Mouse (Mus musculus) stomach, embryonic 14.5 days (tissue): ENCODE measurements at regions not wholly inside any gene's neighbourhood (a gene's known extent, or its start where the extent isn't known, plus 50 kb on each side); places are given as distances from the start of the nearest gene placed in this dataset.

Experiments
- ATAC-seq: fragments of 200-750 bp; cut with Nextera tagmentation; 2 replicates; pipeline ENCODE4 v1.8.0; 2017; ENCODE audit warnings: low read depth, moderate TSS enrichment; ENCODE audit not compliant: insufficient number of reproducible peaks, insufficient read depth, low FRiP score
- H3K27ac ChIP-seq: fragments of 300-500 bp; sonication (generic); 2 replicates; pipeline ENCODE4 v1.5.1; 2014; ENCODE audit warnings: mild to moderate bottlenecking, low read length, moderate library complexity, mixed read lengths
- H3K27me3 ChIP-seq: fragments of 300-500 bp; sonication (generic); 2 replicates; pipeline ENCODE4 v1.6.1; 2014; ENCODE audit warnings: low read length, control low read depth, mixed read lengths; ENCODE audit not compliant: control insufficient read depth, insufficient read depth
- H3K36me3 ChIP-seq: fragments of 300-500 bp; sonication (generic); 2 replicates; pipeline ENCODE4 v1.6.1; 2014; ENCODE audit warnings: mild to moderate bottlenecking, control low read depth, low read length, moderate library complexity, mixed read lengths; ENCODE audit not compliant: control insufficient read depth, insufficient read depth
- H3K4me1 ChIP-seq: fragments of 300-500 bp; sonication (generic); 2 replicates; pipeline ENCODE4 v1.6.1; 2014; ENCODE audit warnings: low read length, control low read depth, mixed read lengths; ENCODE audit not compliant: control insufficient read depth, insufficient read depth
- H3K4me2 ChIP-seq: fragments of 300-500 bp; sonication (generic); replicated peaks from 2 replicates; pipeline ENCODE4 v1.6.1; 2014; ENCODE audit warnings: low read depth, low read length, control low read depth
- H3K4me3 ChIP-seq: fragments of 300-500 bp; sonication (generic); 2 replicates; pipeline ENCODE4 v1.5.1; 2014; ENCODE audit warnings: low read depth, low read length, control low read depth
- H3K9ac ChIP-seq: fragments of 300-500 bp; sonication (generic); replicated peaks from 2 replicates; pipeline ENCODE4 v1.6.1; 2014; ENCODE audit warnings: low read depth, mild to moderate bottlenecking, control low read depth, low read length, moderate library complexity, mixed read lengths
- H3K9me3 ChIP-seq: fragments of 300-500 bp; sonication (generic); 2 replicates; pipeline ENCODE4 v1.6.1; 2016; ENCODE audit warnings: low read depth, low read length, control low read depth; ENCODE audit not compliant: control insufficient read depth
- WGBS: fragments of 180-500 bp; shearing (Covaris S2); extraction: QIAGEN DNeasy Blood & Tissue Kit; methylation state at CpG from one replicate; pipeline ENCODE4 v1.1.7; 2014; 5-methylcytosine and 5-hydroxymethylcytosine counted together

DNA sequence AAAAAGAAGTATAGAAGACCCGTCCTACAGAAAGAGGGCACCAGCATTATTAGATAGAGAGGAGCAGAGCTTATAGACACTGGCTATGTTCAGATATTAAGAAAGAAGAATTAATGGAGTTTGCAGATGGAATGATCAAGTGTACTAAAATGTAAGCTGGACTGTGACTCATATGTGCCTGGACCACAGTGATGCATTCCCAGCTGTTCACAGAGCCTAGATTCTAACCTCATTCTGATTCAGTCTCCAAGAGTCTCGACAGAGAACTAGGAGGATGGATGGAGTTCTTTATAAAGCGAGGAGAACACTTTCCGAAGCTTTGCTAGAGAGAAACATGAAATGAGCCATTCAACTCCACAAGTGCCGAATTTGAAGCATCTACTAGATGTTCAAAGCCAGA lies 345.4 kb downstream of the Adgrl2 start:
- no peak overlapping the region for H3K9ac ChIP-seq
- no peak overlapping the region for H3K4me3 ChIP-seq
- no peak overlapping the region for H3K27ac ChIP-seq
- no peaks in the 10 kb centered on the region for H3K36me3 ChIP-seq
- H3K27me3 ChIP-seq, result no peaks in the 10 kb centered on the region
- no peaks in the 10 kb centered on the region for H3K9me3 ChIP-seq
- H3K4me1 ChIP-seq, result no peaks in the 10 kb centered on the region
- no peak for ATAC-seq
- H3K4me2 ChIP-seq, result no peak overlapping the region
- 88% methylated on average over 5 of the region's 5 CpGs for WGBS

GRCm38 (mm10) chr3:148641581-148641980 lies 348.8 kb downstream of the Adgrl2 start:
- H3K36me3 ChIP-seq, result no peaks in the 10 kb centered on the region
- no peak overlapping the region for H3K27ac ChIP-seq
- H3K4me1 ChIP-seq, result no peaks in the 10 kb centered on the region
- WGBS, result 77% methylated on average over 3 of the region's 3 CpGs
- H3K9ac ChIP-seq, result no peak overlapping the region
- H3K4me3 ChIP-seq, result no peak overlapping the region
- no peaks in the 10 kb centered on the region for H3K9me3 ChIP-seq
- H3K4me2 ChIP-seq, result no peak overlapping the region
- no peaks in the 10 kb centered on the region for H3K27me3 ChIP-seq
- ATAC-seq, result no peak

DNA sequence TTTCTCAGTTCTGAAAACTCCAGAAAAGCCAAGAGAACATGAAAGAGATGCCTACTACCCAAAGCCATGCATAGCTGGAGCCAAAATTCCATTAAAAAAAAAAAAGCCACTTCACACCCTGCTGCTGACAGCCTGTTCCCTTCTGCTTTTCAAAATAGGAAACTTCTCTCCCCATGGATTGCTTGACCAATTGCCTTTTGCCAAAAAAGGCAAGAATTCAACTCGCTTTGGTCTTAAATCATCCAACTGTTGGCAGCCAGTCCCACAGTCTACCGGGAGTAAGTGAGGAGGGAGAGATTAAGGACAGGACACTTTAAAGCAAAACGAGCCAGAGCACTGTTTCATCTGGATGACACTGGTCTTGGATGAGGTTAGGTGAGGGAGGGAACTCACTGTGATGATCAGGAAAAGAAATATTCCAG lies 349.7 kb downstream of the Adgrl2 start:
- no peaks in the 10 kb centered on the region for H3K36me3 ChIP-seq
- H3K4me3 ChIP-seq, result no peak overlapping the region
- 35% methylated on average over 3 of the region's 3 CpGs for WGBS
- ATAC-seq, result no peak
- H3K27me3 ChIP-seq, result no peaks in the 10 kb centered on the region
- H3K9ac ChIP-seq, result no peak overlapping the region
- no peaks in the 10 kb centered on the region for H3K4me1 ChIP-seq
- no peak overlapping the region for H3K4me2 ChIP-seq
- H3K27ac ChIP-seq, result no peak overlapping the region
- no peaks in the 10 kb centered on the region for H3K9me3 ChIP-seq

DNA sequence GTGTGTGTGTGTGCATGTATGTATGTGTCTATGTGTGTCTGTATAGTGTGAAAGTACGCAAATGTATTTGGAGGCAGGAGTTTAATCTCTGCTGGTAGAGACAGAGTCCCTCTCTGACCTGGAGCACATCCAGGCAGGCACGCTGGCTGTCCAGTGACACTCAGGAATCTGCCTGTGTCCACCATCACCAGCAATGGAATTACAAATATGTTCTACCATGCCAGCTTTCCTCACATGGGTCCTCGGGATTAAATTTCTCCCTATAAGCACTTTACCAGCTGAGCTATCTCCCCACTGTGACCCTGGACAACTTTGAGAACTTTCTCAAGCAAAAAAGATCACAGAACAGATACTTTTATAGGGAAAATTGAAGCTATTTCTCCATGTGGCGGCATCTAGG lies 355.3 kb downstream of the Adgrl2 start:
- 61% methylated on average over 4 of the region's 4 CpGs for WGBS
- Histone ChIP-seq H3K4me1 (no peaks in the 10 kb centered on the region), H3K4me2 (no peak overlapping the region), H3K27me3 (no peaks in the 10 kb centered on the region), H3K36me3 (no peaks in the 10 kb centered on the region), H3K9me3 (no peaks in the 10 kb centered on the region), H3K9ac (no peak overlapping the region), H3K27ac (no peak overlapping the region), H3K4me3 (no peak overlapping the region)
- no peak for ATAC-seq

- H3K4me3 ChIP-seq, result no peak overlapping the region
- WGBS, result 22% methylated on average over 3 of the region's 3 CpGs
- H3K27me3 ChIP-seq, result no peaks in the 10 kb centered on the region
- H3K4me1 ChIP-seq, result no peaks in the 10 kb centered on the region
- H3K4me2 ChIP-seq, result no peak overlapping the region
- no peaks in the 10 kb centered on the region for H3K9me3 ChIP-seq
- no peak overlapping the region for H3K9ac ChIP-seq
- no peak for ATAC-seq
- H3K36me3 ChIP-seq, result no peaks in the 10 kb centered on the region
- H3K27ac ChIP-seq, result no peak overlapping the region
These were observed 356.0 kb downstream of the Adgrl2 start for GRCm38 (mm10) chr3:148634352-148634751.

GRCm38 (mm10) chr3:148633291-148633690 lies 357.1 kb downstream of the Adgrl2 start:
- no peak overlapping the region for H3K4me3 ChIP-seq
- no peaks in the 10 kb centered on the region for H3K9me3 ChIP-seq
- H3K4me2 ChIP-seq, result no peak overlapping the region
- ATAC-seq, result no peak
- H3K9ac ChIP-seq, result no peak overlapping the region
- WGBS, result 93% methylated on average over 6 of the region's 6 CpGs
- no peaks in the 10 kb centered on the region for H3K27me3 ChIP-seq
- no peak overlapping the region for H3K27ac ChIP-seq
- H3K36me3 ChIP-seq, result no peaks in the 10 kb centered on the region
- no peaks in the 10 kb centered on the region for H3K4me1 ChIP-seq

DNA sequence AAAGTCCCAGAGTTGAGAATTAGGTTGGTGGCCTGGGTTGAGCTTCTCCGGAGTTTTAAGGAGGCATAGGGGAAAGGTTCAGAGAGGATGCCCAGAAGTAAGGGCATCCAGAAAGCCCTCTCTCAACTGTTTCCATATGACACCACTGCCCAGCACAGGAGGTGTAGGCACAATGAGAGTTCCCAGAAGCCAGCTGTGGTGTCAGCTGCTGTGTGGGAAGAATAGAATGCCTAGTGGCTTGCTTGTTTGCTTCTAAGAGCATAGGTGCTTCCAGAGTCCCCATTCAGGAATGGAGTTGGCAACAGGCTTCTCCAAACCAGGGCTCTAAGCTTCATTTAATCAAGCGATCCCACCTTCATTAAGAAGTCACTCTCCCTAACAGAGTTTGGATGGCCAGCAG lies 357.9 kb downstream of the Adgrl2 start:
- Histone ChIP-seq H3K4me1 (no peaks in the 10 kb centered on the region), H3K27me3 (no peaks in the 10 kb centered on the region), H3K36me3 (no peaks in the 10 kb centered on the region), H3K4me2 (no peak overlapping the region), H3K9ac (no peak overlapping the region), H3K27ac (no peak overlapping the region), H3K4me3 (no peak overlapping the region), H3K9me3 (no peaks in the 10 kb centered on the region)
- WGBS, result 86% methylated on average over 2 of the region's 2 CpGs
- no peak for ATAC-seq

DNA sequence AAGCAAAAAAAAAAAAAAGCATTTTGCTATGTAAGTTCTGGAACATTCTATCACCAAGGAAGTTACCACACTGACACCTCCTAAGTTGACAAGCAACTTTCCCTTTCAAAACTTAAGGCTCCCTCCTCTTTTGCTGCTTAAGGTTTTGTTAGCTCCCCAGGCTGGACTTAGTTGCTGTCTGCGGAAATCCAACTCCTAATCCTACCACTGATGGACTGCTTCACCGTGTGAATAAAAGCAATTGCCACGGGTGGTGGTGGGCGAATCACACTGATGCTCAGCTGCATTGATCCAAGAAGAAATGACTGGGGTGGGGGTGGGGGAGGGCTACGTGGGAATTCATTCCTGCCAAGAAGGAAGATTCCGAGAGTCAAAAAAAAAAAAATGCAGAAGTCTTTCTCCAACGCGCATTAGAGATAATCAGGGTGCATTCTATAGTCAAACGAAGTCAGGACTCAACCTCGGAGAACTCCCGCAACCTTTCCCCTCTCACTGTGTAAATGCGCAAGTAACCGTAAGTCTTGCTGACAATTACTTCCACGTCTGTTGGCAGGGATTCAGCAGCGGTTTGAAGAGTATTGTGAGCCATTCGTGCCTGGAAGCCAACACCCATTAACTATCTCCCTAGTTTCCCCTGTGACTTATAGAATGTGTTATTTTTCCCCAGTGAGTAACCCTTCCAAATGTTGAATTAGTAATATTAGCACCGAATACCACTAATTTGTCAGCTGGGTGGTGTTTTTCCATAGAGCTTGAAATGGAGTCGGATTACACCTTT lies 358.8 kb downstream of the Adgrl2 start:
- no peaks in the 10 kb centered on the region for H3K36me3 ChIP-seq
- H3K27me3 ChIP-seq, result no peaks in the 10 kb centered on the region
- WGBS, result 50% methylated on average over 18 of the region's 18 CpGs
- no peak overlapping the region for H3K9ac ChIP-seq
- no peaks in the 10 kb centered on the region for H3K4me1 ChIP-seq
- no peak overlapping the region for H3K27ac ChIP-seq
- ATAC-seq, result no peak
- no peak overlapping the region for H3K4me3 ChIP-seq
- no peaks in the 10 kb centered on the region for H3K9me3 ChIP-seq
- no peak overlapping the region for H3K4me2 ChIP-seq

DNA sequence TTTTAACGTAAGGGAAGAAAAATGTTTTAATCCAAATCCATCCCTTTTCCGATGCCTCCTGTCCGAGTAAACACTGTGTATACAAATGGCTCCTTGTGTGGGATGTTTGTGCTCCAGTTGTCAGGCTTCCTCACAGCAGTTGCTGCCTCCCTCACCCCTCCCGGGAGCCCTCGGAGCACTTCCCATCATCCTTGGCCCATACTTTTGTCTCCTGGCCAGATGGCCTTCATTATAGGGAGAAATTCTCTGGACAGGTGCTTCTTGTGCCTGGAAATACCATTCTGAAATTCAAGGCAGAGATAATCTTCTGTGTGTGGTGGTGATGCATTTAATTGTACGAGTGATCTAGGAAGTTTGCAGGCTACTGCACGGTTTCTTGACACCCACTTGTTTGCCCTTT lies 359.5 kb downstream of the Adgrl2 start:
- no peaks in the 10 kb centered on the region for H3K27me3 ChIP-seq
- no peaks in the 10 kb centered on the region for H3K4me1 ChIP-seq
- no peak overlapping the region for H3K4me3 ChIP-seq
- H3K4me2 ChIP-seq, result no peak overlapping the region
- 65% methylated on average over 7 of the region's 7 CpGs for WGBS
- no peaks in the 10 kb centered on the region for H3K36me3 ChIP-seq
- H3K27ac ChIP-seq, result no peak overlapping the region
- H3K9me3 ChIP-seq, result no peaks in the 10 kb centered on the region
- no peak overlapping the region for H3K9ac ChIP-seq
- no peak for ATAC-seq
